Mouse (Mus musculus): ENCODE results near the gene Map2.

The Map2 gene

DNA sequence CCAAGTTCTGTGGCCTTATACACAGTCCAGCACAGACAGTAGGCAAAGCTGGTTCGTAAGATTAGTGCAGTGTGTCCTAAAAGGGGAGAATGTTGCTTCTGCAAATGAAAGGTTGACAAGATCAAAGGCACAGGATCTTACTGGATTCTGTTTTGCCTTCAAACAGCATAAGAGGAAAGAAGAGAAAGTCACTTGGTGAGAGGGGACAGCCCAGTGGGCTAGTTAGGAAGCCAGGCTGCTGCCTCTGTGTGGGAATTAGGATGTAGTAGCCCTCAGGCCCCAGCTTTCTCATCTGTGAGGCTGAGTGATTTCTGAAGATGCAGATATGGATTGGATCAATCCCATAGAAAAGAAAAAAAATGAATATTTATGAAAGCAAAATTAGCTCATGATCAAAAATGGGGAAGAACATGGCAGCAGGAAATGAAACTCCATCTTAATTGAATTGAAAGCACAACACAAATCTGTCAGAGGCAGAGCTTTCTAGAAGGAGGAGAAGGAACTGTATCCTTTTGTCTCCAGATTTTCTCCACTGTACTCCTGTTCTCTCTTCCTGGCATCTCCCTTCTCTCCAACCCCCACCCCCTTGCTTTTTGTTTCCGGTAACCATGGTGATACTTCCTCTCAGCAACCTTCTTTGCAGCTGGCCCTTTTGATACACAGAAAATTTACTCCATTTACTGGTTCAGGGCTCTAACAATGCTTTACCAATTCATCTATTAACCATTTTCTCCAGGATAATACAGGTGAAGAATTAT is 145.5 kb downstream of the Map2 start:
- no peak for DNase-seq

DNA sequence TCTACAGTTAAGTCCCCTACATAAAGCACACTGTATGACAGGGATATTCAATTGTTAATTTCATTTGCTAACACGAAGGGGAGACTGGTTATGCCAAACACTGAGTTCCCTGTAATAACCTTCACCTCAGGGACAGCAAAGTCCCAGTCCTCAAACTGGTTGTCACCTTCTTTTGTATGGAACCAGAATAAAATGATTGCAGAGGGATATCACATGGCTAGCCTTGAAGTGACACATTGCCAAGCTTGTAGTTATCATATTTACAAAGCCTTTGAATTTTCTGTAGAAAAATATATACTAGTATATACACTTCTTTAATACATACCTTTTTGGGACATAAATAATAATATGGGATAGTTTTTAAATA is 146.0 kb downstream of the Map2 start:
- DNase-seq, result no peak

DNA sequence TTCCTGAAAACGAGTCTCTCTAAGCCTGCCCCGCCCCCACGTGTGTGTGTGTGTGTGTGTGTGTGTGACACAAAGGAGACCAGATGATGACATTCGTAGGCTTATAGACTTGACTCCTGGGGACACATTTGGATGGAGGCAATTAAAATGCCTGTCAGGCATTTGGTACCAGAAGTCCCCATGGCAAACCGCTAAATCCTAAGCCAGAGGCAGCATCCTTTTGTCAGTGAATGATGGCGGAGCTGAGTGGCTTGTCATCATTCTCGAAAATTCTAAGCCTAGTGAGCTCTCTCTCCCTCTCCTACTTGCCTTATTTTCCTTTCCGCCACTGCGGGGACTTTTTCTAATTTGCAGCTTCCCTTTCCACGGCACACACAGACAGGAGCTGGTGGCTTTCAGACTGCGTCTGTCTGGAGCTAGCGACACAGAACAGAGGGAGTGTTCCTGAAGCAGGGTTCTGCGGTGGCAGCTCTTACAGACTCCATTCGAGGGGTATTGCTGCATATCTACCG is 146.6 kb downstream of the Map2 start:
- peak; percentile 6 for DNase-seq

DNA sequence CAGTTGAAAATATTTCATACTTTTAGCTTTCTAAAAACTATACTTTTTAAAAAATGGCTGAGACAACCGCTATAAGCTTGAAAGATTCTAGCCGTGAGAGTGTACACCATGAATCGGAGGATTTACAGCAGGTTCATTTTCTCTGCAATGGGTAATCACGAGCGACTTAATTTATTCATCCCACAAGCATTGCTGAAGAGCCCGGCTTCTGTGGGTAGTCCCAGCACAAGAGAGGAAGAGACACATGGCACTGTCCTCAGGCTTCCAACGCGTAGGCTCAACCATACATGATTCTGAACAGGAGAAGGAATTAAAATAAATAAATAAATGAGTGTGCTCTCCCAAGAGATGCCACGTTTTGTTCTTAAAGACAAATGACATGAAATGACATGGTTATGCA is 148.4 kb downstream of the Map2 start:
- no peak for DNase-seq

DNA sequence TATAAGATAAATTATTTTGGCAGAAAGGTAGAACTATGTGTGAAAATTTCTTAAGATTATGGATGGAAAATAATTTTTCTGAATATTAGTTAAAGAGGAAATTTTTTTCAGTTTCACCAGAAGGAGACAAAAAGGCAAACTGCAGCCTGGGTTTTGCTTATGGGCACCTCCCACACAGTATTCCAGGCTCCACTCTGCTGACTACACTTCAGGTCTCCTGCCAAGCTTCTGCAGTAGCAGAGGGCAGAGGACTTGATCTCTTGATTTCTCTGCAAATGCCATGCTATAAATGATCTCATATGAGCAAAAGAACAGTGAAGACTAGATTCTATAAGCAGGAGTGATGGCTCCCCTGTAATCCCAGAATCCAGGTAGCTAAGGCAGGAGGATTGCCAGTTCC is 149.9 kb downstream of the Map2 start:
- no peak for DNase-seq

DNA sequence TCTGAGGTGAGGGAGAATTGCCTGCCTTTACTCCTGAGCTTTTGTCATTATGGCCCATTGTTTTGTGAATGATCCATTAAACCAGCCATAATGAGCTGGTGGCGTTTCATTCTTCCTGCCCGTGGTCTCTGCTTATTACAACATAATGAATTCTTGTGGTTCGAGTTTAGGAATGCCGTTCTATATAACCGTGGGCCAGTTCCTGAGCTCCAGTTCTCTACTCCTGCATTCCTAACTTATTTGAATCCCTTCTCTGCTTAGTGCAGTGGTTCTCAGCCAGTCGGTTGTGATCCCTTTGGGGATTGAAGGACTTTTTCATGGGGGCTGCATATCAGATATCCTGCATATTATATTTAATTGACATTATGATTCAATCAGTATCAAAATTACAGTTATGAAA is 153.9 kb downstream of the Map2 start:
- DNase-seq, result no peak

DNA sequence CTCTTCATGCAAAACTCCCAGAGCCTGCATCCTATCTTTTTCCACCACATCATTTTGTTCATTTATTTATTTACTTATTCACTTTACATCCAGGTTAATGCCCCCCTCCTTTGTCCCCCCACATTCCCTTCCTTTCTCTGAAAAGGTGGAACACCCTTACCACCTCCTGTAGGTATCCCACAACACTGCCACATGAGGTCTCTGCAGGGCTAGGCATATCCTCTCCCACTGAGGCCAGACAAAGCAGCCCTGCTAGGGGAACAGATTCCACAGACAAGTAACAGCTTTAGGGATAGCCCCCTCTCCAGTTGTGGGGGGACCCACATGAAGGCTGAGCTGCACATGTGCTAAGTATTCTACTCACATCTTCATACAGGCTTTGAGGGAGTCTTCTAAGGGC is 154.5 kb downstream of the Map2 start:
- no peak for DNase-seq

DNA sequence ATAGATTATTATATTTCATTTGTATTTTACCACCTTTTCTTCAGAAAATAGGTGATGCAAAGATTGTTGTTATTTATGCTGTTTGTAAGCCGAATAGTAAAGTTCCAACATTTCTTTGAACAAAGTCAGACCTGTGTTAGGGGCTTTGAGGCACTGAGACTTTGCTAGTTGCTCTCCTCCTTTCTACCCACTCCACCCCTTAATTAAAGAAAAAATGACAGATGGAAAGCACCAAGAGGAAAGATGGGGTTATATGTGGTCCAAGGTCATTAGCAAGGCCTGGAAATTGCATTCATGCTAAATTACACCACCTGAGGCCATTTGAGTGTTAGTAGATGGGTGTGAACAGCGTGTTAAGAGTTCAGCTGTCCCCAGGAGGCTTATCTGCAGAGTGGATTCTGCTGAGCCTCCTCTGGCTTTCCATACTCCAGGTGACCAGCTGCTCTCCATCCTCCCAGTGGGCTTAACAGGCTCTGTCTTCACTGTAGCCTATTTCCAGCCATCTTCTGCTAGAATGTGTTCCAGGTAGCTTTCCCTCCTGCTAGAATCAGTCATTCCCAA is 160.7 kb downstream of the Map2 start:
- DNase-seq, result no peak

DNA sequence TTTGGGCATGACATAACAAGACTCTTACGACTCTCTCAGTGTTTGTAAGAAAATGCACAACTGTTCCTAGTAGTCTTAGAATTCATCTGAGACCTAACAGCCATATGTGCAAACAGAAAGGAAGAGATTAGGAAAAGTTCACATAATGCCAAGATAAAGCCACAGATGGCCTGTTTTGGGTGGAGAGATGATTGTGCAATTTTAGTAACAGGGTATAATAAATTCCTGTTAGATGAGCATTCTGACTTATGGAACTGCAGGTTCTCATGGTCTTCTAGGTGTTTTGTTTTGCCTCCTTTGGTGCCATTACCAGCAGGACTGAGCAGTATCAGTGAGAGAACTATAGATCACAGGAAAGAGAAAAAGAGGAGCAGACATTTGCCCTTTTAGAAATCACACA is 164.1 kb downstream of the Map2 start:
- no peak for DNase-seq

DNA sequence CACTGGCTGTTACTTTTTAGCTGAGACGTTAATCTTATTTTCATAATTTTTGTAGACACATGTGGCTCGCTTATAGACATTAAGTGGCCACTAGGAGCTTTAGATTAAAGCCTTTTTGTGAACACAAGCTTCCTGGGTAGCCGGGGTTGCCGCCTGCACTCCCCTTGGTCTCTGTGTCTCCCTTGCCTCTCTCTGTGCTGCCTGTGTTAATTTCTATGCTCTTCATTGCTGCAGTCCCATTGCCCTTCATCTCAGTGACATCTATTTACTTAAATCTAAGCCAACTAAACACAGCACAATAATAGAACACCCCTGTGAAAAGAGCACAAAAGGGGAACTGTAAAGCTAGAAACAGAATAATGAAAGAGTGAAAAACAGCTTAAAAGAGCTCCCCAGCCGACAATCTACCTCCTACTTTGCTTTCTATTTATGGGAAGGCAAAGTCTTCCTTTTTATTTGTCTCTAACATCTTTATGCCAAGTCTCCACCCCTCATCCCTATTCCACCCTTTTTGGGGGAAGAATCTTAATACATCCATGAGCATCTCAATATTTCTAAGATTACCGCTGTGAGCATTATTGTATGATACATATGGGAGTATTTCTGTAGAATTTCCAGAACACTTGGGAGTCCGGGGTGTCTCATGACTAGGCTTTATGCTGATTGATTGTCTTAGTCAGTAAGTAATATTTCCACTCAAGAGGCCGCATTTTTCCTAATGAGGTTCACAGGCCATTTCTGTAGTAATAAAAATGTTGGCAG is 173.5 kb downstream of the Map2 start:
- DNase-seq, result no peak

DNA sequence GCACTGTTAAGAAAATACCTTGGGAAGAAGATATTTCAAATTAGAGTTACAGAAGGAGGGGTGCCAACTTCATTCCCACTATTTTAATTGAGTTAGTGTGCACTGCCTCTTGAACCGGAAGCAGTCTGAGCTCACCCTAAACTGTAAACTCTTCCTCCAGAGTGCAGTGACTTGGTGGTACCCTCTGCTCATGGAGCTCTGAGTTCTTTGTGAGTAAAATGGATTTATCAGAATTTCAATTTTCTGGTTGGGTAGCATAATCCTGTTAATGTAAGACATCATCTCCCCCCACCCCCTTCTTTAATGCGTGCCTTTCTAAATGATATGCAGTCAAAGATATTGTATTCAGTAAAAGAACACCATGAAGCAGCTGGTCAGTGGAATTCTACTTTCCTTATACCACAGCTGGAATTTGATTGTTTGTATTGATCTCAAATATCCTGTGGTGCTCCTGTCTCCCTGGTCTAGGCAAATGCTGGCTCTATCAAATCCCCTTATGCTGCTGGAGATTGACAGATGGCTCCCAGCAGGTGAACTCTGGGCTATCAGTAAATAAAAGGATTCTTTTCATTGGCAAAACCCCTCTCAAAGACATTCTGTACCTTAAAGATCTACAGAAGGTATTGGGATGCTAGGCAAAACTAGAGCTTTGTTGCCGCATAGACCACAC is 174.2 kb downstream of the Map2 start:
- DNase-seq, result no peak

DNA sequence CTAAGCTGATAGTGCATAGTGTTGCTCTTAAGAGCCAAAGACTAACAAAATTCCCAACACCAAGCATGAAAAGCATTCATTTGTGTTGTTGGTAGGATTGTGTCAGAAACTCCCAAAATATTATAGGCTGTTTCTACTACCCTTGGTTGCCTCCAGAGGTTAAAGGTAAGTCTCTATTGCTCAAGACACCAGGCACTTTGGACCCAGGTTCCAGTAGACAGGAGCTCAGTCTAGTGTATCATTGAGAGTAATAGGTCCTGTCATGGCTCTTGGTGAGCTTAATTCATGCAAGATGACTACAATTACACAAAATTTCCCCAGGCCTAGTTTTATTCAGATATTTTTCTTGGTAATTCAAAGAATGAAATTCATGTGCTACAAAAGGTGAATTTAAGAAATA is 176.3 kb downstream of the Map2 start:
- no peak for DNase-seq

DNA sequence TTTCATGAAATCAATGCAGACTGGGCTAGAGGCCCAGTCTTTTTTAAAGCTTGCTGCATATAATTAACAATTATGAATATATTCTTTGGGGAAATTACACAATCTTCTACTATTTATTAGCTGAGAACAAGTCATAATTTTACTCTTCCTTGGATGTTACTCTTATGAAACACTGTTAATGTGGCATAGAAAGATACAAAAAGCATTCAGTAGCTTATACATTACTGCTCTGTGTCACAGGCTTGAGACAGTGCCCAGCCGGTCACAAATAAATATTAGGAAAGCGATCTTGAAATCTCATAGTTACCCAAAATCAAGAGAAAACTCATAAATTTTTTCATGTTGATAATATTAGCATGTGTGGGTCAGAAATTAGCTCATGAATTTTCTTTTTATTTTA is 186.7 kb downstream of the Map2 start:
- no peak for DNase-seq

DNA sequence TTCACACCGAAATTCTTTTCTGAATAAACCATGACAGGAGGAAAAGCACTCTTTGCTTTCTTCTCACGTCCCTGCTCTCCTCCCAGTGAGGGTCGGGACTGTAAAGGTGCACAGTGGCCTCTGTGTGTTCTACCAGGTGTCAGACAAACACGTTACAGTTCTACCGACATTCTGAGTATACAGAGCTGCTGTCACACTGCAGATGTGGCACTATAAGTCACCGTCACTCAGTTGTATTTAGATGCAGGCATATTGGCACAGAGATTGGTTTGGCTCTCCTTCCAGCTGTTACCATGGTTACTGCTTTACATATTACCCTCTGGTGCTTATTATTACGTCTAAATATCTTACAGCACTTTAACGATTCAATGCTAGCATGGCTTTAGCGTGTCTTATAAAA is 188.2 kb downstream of the Map2 start:
- no peak for DNase-seq

DNA sequence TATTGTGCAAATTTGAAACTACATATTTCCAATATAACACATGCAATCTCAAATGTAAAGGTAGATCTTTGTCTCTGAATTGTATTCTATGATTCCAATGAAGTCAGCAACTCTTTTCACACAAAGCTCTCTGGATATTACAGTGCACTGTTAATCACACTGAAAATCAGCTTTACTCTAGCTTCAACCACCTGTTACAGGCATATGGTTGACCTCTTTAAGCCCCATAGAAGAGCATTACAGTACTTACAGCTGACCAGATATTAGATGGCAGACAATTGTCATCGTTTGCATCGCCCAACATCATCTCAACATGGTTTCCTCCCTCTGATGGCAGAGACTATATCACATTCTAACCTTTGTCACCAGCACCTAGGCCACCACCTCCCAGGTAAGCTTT is 189.3 kb downstream of the Map2 start:
- no peak for DNase-seq

DNA sequence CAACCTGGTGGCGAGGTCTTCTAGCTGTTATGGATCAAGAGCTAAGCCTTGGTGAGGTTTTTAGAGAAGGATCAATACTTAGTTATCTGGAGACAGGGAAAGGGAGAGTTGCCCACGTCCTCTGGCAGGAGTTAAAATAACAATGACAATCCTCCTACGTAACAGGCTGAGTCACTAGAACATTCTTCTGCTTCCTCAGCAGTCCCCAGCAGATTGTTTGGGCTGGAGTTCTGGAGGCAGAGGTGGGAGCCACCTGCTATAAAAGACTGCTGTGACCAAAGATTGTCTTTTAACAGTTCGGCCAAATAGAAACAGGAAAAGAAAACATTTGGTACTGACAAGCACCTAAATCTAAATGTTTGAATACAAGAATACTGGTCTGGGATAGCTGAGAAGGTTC is 190.5 kb downstream of the Map2 start:
- DNase-seq, result no peak

DNA sequence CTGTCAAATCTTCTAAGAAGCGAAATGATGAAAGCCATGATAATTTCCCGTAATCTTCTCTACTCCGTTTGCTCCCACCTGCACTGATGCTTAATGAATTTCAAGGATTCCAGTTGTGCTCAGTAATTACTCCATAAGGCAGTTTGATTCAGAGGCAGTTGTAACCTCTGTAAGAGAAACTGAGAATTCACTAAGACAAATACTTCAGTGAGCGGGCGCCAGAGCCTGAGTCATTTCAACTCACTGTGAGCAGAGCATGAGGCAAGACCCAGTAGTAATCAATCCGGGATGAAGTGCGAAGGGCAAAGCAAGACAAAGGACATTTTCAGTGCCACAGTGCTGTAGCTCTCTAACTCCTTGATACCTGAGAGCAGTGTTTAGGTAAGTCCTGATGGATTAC is 194.4 kb downstream of the Map2 start:
- no peak for DNase-seq

DNA sequence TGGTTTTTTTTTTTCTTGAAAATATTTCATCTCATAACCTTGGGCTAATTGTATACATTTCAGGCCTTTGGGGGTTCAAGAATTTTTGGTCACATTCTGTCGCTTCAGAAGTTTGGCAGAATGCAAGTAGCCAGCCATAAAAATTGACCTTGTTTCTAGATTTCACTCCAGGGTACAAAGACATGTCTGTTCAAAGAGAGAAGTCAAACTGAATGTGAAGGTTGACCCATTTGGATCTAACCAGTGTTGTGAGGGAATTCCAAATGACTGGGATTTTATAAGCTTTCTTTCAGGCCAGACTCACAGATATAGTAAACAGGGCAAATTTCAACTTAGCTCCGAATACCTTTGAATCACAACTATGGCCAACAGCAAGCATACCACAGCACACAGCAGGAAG is 196.3 kb downstream of the Map2 start:
- no peak for DNase-seq

DNA sequence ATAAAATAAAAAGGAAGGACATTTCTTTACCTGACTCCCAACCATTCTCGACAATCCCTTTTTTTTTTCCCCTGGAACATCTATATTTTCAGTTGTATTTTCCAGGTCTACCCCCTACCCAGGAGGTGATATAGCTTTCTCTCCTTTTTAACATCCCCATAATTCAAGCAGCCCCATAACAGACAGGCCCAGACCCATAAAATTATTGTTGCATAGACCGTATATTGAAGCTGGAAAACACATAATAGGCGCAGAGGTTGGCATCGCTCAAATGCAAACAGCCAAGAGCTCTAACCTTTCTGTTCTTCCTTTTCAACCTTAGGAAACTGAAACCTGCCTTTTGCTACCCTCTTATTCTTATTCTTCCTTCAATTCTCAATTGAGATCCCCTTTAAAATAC is 211.2 kb downstream of the Map2 start:
- DNase-seq, result no peak

DNA sequence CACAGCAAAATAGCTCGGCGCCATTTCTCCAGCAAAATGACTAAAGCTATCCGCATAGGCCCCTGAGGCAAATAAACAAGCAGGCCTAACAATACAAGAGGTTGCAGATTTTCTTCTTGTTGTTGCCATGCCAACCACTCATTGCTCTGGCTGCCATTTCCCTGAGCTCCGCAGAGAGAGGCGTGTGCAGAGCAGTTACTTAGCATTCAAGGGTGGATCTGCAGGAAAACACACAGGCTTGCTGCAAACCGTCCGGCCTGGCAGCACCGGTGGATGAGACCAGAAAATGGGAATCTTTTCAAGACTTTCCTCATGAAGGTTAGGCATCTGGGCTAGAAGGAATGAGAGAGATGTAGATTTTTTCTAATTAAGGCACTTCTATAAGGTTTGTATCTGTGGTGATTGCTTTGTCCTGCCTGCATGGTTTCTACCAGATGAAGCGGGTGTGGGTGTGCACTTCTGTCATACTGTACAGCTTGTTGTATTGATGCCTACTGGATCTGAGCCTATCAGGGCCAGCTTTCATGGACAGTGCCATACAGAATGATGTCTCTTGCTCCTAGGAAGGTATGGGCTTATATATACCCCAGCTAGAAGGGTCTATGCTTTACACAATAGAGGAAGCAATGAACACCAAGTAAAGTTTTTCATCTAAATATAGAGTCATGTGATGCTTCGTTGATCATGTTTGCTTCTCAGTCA is 211.8 kb downstream of the Map2 start:
- no peak for DNase-seq

DNA sequence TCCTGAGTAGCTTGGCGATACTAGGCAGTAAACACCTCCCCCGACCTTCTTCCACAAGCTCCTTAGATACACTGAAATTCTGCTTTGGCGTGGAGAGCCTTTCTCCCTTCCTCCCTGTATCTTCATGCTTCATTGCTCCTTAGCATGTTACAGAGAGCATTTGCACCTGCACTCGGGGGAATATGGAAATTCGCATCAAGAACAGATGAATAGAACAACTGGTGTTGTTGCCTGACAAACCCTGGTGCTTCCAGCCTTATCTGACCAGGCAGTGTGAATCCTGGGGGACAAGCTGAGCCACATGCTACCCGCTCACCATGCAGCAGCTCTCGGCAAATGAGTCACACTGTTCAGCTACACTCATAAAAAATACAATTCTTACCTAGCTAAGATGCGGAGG is 213.5 kb downstream of the Map2 start:
- DNase-seq, result no peak

DNA sequence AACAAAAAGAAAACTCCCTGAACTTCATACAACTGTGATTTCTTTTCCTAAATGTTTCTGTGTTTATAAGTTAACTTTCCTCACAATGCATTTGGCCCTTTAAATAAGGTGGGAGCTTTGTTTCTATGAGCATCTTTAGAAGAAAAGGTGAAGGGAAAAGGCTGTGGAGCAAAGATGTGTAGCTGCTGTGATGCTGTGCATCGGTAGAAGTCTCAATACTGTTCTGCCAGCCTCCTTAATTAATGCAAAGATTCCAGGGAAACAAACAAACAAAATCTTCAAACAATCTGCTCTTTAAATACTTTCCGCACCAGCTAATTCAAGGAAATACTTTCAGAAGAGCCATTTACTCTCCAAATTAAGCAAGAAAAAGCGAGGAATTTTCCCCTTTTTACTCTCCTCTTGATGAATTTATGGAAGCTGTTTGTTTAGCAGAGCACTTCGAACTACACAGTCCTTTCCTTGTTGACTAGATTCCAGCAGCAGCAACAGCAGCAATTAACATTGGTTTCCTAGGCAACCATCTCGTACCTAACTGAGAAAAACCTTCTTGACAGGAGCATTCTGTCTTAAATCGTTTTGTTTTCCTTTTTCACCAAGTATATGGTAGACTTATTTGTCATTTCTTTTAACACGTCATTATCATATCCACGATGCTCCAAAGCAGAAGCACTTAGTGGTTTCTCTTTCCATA is 220.0 kb downstream of the Map2 start:
- DNase-seq, result no peak
